Mouse (Mus musculus): ENCODE measurements around the gene Adk.
A peak's percentile ranks its signal among the peaks of the same experiment; 100 is the strongest.
"Not testable (repeated sequence)": the region's sequence is repeated elsewhere in the genome, so short reads cannot be mapped to it uniquely, and the experiment has no call there.

The Adk gene

DNA sequence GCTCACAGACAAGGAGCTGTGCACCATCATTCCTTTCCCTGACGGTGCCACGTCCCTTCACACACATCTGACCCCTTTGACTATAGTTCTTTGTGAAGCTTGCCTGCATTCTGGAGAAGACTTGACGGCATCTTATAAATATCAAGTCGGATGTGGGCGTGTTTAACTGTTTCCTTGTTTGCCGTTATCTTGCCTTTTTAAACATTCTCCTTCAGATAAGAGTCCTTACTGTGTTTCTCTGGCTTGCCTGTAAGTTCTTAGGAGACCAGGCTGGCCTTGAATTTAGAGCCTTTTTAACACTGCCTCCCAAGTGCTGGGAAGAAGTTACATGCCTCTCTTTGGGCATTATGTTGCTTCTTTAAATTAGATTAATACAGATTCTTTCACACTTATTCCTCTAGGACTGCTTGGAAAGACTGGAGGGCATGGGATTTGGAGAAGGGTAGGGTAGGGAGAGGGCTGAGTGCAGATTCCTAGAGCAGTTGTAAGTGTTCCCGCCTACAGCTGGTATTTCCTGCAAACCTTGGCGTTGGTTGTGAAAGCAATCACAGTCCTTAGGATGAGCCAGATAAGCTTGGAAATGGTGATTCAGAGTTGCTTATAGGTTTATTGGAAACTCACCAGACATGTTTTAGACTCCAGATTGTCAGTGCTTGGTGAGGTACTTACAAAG lies 13.3 kb downstream of the Adk start:
- no peak for DNase-seq

DNA sequence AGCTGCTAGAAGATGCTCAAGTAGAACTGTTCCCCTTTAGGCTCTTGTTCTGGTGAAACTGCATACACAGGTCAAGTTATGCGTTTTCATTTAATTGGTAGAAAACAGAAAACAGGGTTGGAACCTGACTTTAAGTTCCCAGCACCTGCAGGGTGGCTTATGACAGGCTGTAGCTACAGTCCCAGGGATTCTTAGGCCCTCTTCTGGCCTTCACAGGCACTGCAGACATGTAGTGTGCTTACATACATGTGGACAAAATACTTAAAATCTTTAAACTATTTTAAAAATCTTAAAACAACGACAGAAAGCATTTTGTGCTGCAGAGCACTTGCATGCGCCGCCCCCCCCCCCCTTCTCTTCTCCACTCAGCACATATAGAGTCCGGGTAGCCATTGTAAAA lies 17.2 kb downstream of the Adk start:
- DNase-seq, result no peak

DNA sequence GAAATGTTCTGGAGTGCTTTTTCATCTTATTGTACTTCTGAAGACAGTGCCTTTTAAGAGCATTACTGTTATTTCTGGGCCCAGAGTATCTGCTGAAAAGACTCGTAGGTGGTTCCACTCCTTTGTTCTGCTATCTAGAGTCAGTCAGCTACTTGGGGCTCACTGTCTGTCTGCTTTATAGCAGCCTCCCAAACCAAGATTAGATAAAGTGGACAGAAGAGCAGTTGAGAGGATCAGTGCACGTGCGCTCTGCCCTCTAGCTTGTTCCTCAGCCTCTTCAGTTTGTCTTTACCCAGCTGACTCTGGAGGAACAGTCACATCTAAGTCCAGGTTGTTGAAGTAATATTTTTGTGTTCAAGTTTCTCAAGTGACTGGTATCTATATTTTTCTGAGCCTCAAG lies 21.6 kb downstream of the Adk start:
- DNase-seq, result no peak

DNA sequence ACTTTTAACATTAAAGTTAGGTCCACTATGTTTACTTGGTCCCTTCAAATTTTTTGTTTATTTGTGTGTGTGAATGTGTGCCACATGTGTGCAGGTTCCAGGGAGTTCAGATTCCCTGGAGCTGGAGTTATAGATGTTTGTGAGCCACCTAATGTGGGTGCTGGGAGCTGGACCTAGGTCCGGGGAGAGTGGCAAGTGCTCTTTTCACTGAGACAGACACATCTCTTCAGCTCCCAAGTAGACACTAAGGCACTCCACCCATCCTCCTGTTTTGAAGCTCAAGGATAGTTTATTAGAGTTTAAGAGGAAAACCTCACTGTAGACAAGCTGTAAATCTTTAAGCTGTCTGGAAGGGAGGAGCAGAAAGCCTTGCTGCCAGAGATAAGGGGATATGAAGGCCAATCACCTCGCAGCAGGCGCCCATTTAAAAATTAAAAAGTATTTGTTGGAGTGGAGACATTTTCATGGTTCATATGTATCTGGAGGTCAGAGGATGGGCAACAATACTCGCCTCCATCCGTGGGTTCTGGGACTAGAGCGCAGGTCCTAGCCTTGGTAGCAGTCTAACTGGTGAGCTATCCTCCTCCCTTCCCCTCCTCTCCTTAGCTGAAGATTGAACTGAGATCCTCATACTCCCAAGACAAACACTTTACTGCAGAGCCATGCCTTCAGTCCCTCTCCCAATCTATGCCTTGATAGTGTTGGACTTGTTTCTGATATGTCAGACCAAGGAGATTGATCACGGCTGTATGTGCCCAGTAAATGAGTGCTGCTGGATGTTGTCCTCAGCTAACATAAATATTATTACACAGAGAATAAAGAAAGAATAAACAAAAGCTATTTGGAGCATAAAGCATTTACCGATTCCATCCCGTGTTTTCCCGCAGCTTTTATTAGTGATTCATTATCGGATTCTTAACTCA lies 22.3 kb downstream of the Adk start:
- DNase-seq, result no peak

DNA sequence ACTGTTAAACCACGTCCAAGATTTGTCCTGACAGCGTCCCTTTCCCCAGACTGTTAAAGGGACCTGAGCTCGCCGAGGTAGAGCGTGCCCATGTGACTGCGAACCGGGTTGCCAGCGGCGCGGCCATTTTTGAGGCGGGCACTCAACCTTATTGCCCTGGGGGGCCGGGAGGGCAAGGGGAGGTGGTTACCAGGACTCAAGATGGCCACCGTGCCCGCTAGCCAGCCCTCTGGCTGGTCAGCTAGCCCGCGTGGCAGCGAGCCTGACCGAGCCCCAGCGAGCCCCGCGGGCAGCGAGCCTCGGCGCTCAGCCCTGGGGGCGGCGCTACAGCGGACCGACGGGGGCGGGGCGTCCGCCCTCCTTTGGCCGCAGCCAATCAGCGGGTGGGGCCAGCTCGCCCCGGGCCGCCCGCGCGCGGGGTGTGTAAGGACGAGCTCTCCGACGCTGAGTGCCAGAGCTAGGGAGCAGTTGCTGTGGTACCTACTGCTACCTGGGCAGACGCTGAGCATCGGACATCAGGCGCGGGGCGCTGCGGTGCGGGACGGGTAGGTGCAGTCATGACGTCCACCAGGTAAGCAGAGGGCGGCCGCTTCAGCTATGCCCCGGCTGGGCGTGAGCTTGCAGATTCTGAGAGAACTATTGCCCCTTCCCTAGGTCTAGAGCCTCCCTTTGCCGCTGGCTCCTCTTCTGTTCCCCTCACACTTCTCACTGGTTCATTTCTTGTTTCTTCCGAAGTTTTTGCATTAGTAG lies 23.6 kb downstream of the Adk start:
- DNase-seq, result peak; percentile 94

DNA sequence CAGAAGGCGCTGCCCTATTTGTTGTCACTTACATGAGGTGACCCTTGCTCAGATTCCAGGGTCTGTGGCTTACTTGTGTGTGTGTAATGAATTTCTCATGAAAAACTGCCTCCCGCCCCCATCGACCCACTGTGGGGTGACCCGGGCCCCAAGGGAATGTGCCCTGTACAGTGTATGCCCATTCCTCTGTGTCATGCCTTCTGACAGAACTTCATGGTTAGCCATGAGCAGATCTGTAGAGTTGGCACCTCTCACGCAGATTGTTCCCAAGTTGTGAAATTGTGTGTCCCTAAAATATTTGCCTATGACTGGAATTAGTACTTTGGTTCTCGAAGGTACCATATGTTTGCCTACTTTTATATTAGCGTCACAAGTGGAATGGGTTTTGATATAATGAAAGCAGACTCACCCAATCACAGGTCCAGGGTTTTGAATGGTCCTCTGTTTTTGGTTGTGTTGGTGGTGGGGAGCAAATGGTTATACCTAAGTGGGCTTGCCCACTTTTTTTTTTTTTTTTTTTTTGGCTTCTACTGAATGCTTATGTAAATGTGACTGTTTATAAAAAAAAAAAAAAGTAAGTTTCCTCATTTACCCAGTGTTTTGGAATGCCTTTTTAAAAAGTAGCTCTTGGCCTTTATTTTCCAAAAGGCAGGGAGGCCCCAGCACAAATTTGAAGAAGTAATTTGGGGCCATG lies 24.3 kb downstream of the Adk start:
- DNase-seq, result peak; percentile 38

DNA sequence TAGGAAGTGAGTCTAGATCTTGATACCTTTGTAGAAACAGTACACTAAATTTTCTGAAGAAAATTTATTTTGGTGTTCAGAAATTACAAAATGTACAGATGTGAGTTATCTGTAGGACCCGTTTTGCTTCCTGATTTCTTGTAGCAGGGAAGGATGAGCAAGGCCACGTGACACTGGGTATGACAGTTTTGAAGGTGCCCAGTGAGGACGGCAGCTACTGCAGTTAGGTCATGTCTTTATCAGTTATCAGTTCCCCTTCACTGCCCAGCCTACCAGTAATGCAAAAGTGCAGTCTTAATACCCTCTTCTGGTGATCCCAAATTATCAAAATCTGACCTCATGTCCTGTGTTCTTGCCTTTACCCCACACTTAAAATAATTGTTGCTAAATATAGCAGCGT lies 25.6 kb downstream of the Adk start:
- DNase-seq, result no peak

DNA sequence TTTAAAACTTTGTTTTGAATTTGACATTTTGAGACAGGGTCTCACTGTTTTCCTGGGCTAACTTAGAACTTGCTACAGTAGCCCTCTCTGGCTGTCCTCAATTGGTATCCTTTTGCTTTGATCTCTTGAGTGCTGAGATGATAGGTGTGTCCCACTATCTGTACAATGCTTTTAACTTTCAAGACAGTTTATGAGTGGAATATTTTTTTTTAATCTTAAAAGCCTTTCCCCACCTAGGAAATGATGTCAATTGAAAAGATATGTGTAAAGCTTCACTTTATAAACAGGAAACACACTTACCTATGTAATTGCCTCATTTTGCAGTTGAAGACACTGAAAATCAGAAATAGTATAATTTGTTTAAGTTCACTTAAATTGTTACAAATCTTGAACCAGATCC lies 26.1 kb downstream of the Adk start:
- DNase-seq, result no peak

DNA sequence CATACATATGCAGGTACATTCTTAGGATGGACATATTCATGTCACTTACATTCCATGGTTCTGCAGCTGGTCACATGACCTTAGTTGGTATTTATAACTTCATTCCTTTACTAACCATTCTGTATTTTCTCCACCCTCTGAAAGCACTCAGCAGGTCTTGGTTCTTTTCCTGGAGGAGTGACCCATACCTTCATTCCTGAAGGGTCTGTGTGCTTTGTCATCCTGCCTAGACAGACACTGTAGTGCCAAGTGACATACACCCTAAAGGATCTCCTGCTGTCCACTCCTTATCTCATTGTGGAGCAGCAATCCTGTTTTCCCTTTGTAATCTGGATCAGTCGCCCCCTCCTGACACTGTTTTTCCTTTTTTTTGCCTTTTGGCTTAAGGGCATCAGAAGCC lies 30.4 kb downstream of the Adk start:
- DNase-seq, result no peak

DNA sequence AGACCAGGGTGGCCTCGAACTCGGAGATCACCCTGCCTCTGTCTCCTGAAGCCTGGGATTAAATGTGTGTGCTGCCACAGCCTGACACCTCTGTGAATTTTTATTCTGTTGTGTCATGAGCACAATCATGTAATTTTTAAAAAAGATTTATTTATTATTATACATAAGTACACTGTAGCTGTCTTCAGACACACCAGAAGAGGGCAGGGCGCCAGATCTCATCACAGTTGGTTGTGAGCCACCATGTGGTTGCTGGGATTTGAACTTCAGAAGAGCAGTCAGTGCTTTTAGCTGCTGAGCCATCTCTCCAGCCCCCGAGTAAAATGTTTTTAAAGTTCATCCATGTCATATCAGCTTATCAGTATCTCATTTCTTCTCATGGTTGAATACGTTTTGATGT lies 33.3 kb downstream of the Adk start:
- no peak for DNase-seq

DNA sequence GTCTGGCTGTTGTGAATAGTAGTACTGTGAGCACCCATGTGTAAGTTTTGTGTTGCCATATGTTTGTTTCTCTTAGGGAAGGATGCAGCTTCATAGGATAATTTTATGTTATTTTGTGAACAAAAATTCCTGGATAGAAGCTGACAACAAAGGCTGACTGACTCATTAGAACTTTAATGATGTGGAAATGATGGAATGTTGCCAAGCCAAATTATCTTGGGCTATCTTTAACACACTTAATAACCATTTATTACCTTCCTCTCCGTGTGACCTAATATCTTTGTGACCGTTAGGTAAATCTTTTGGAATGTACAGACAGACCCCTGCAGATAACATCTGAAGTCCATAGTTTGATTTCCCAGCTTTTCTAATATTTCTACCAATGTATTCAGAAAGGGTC lies 33.7 kb downstream of the Adk start:
- no peak for DNase-seq

DNA sequence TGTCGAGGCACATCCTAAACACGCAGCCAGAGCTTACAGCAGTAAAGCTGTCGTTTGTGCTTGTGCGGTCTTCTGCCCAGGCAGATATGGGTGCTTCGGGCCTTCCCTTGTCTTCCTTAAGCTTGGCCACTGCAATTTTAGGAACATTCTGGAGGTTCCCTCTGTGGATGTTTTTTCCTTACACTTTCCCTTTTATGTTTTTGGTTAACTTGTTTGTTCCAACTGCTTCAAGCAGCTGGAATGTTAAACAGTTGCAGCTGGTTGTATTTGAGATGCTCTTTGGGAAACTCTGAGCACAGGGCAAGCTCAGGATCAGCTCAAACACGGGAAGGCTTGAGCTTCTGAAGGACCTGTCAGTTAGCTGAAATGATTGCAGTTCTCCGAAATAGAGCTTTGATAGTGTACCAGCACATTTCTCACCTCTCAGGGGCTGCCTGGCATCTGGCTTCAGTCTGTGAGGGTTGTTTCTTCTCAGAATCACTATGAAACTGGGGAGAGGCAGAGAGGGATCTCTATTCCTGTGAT lies 34.5 kb downstream of the Adk start:
- DNase-seq, result no peak

DNA sequence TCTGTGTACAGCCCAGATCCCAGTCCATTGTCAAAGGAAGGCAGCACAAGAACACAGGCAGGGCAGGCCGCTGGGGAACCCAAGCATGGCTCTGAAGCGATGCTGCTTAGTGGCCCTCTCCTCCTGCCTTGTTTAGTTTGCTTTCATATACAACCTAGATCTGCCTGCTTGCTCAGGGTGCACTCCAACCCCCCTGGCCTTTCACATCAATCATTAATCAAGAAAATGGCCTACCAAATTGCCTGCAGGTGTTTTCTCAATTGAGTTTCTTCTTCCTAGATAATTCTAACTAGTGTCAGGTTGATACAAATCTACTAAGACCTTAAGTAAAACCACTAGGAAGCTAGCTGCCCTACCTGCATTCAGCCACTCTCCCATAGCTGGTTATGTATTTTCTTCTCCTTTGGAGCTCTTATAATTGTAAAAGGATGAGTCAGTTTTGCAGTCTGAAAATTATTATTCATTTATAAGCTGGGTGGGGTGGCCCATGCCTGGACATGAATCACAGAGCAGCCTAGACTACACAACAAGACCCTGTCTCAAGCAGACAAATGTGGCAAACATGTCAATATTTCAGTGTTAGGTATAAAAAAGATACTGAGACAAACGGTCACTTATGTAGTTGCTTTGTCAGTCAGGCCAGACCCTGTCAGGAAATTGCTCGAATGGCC lies 35.2 kb downstream of the Adk start:
- no peak for DNase-seq

DNA sequence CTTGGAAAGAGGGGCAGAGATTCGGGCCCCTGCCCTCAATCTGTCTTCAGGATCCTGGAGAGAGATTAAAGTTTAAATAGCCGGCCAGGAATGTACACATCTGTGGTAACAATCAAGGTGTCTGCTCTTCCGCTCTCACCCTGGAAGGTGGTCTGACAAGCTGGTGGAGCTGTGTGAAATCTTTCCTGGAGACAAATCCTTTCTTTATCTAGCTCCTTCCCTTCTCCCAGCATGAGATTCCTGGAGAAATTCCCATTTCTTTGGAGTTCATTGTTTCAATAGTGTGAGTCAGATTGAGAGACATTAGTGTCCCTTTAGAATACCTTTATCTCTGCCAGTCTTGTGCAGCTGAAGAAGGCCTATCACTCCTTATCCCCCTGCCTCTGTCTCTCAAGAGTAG lies 36.4 kb downstream of the Adk start:
- DNase-seq, result no peak

DNA sequence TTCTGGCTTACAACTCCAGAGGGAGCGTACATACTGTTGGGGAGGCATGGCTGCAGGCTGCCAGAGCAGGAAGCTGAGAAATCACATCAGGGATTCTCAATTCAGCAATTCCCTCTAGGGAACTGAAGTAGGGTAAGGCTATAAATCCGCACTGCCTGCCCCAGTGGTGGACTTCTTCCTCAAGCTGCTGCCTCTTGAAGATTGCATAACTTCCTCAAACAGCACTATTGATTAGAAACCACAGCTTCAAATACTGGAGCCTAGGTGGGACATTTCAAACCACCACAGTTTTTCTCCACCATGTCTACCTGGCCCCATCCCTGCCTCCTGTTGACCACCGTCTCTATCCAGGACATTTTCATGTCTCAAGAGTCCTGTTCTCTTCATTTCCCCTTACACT lies 38.0 kb downstream of the Adk start:
- no peak for DNase-seq

DNA sequence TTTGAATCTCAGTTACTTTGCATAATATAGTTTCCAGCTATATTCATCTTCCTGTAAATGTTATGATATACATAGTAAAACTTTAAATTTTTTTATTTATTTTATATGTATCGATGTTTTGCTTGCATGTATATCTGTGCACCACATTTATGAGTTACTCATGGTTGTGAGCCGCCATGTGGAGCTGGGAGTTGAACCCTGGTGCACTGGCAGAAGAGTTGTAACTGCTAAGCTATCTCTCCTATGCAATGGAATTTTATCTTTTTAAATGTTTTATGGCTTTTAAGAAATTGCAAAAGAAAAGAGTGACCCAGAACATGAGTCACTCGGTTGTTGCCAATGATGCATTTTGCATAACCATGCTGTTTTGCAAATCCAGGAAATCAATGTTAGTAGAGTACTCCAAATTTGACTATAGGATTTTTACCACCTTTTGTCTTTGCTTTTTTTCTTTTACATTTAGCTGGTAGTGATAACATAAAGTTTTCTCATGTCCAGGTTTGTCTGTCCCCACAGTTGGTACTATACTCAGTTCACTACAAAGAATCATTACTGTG lies 38.6 kb downstream of the Adk start:
- DNase-seq, result no peak

DNA sequence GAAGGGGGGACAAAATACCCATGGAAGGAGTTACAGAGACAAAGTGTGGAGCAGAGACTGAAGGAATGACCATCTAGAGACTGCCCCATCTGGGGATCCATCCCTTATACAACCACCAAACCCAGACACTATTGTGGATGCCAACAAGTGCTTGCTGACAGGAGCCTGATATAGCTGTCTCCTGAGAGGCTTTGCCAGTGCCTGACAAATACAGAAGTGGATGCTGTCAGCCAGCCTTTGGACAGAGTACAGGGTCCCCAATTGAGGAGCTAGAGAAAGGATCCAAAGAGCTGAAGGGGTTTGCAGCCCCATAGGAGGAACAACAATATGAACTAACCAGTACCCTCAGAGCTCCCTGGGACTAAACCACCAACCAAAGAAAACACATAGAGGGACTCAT lies 41.8 kb downstream of the Adk start:
- not testable (repeated sequence) for DNase-seq

DNA sequence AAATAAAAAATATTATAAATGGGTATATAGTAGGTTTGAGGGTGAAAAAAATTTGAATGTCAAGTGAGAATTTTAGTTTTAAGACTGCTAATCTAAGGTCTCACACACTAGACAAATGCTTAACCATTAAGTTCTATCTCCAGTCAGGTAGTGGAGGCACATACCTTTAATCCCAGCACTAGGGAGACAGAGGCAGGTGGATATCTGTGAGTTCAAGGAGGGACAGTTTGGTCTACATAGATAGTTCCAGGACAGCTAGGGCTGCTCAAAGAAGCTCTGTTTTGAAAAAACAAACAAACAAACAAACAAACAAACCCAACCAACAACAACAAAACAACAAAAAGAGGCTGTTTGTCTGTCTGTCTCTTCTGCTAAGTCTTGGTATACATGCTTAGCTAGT lies 43.9 kb downstream of the Adk start:
- DNase-seq, result no peak

DNA sequence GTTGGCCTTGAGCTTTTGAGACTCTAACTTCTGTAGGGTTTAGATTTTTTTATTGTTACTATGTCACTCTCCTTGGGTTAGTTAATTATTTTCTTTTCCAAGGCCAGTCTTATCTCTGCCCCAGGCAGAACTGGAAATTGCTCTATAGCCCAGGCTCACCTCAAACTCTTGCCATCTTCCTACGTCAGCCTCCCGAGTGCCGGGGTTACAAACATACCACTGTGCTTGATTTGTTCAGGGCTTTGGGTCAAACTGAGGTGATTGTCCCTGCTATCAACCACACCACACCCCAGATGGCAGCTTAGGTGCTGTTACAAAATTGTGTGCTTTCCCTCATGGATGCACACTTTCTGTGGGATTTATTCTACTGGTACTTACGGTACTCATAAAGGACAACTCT lies 44.3 kb downstream of the Adk start:
- DNase-seq, result no peak

DNA sequence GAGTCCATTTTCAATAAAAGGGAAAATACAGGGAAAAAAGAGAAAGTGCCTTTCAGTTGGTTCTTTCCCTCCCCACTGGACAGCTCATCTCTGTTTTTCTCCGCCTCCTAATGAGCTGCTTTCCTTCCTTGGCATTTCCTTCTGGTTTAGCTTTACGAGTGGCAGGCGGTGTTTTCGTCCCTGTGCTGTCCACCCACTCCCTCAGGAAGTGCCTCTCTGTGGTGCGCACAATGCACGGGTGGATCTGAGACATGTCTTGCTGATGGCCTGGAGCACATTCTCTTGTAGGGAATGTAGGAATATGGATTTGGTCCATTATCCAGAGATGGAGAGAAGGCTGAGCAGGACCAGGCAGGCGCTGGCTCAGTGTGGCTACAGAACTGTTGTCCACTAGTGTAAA lies 47.0 kb downstream of the Adk start:
- DNase-seq, result no peak

DNA sequence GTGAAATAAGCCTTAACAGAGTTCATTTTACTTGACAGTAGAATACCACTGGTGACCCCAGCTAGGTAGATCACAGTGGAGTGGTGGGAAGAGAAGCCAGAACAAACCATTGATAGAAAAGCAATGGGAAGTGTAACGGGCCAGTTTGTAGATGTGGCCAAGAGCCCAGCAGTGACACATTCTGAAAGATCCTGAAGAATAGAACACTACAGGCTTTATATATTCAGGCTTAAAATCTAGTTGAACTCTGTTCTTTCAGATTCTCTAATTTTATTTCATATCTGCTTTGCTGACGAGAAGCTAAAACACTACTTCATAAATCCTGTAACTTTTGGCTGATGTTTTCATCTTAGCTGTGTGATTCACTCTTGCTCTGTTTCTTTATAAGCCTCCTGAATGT lies 48.5 kb downstream of the Adk start:
- no peak for DNase-seq

DNA sequence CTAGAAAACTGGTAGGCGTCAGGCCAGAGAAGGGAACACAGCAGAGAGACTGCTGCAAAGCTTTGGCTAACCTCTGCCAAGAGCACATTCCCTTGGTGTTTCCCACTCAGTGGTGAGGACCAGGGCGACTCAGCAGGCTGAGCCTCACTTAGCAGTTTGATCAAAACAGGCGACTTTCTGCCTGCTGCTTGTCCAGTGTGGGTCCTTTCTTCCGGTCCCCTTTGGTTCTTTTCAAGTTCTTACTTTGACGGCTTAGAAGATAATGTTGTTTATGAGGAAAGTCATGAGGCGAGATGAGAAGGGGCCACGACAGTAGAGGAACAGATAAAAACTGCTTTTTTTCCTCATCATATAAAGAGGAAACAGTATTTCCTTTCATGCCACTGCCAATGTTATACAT lies 49.2 kb downstream of the Adk start:
- no peak for DNase-seq
